43 mouse cellular contexts compared by ENCODE assay signal in the genomic region with DNA sequence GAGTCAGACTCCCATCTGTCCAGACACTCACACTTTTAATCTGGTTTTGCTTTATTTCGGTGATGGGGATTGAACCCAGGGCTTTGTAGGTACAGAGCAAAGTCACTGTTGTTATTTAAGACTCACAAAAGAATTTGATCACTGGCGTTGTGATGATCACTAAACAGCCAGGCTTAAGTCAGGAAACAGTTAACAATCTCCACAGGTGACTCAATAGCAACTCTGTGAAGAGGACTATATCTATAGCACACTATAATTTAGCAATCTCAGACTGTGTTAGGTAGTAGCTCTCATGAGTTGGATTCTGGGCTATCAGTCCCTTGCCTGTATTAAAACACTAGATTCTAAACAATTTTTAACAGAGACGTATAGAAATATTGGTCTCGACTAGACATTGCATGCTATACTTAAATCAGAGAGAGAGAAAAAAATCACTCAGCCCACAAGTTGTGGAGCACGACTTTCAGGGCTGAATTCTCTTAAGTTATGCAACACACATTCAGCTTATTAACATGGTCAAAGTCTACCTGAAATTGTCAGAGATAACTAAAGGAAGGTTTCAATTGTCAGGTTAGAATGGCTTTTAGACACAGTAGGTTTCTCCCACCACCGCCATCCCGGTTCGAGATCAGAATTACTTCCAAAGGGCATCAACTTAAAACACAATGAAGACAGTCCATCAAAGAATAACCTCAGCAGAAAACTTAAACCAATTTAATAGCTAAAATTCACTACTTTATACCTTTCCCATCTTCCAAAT. TPM values are rescaled to one million over a fixed set of nuclear protein-coding genes. Genes with fewer than 3 reads are reported as not detected.
DNase-seq lines count a peak whose midpoint lies in the region; ATAC-seq and TF ChIP-seq lines count a peak whose summit lies in the region.
"Had no signal": no experiment of that assay in that cellular context is flagged by ENCODE, and none has a peak within 500 bp of the region (broad histone marks: within the 10 kb centered on the region; RNA-seq: fewer than 3 reads in every experiment).

No protein-coding gene starts in this region.

- peaks cover 15% of the 10 kb centered on the region for H3K36me3 ChIP-seq in megakaryocyte, embryonic 14.5 days (replicated peaks; ENCODE audit: low read length)
- H3K36me3 ChIP-seq in embryonic facial prominence, embryonic 14.5 days (ENCODE audit: control insufficient read depth, insufficient read depth, low read length): no peaks in the 10 kb centered on the region
- H3K36me3 ChIP-seq in intestine, postnatal 0 days (ENCODE audit: control insufficient read depth, insufficient read depth): no peaks in the 10 kb centered on the region
- H3K36me3 ChIP-seq: forebrain, embryonic 12.5 days; G1E; heart, embryonic 10.5 days; heart, embryonic 15.5 days; hindbrain, embryonic 12.5 days; kidney, embryonic 15.5 days; liver, embryonic 15.5 days; lung, embryonic 15.5 days; midbrain, embryonic 13.5 days; neural tube, embryonic 15.5 days; stomach, embryonic 15.5 days had no signal

- no peaks in the 10 kb centered on the region for H3K27me3 ChIP-seq in megakaryocyte, embryonic 14.5 days (replicated peaks)
- H3K27me3 ChIP-seq in embryonic facial prominence, embryonic 14.5 days (replicated peaks; ENCODE audit: control insufficient read depth, insufficient read depth, low read length): peaks cover 45% of the 10 kb centered on the region
- no peaks in the 10 kb centered on the region for H3K27me3 ChIP-seq in intestine, postnatal 0 days (replicated peaks; ENCODE audit: control insufficient read depth, insufficient read depth, low read length)

- H3K27ac ChIP-seq in embryonic facial prominence, embryonic 14.5 days (replicated peaks; ENCODE audit: low read depth, low read length): no peak overlapping the region
- H3K27ac ChIP-seq in intestine, postnatal 0 days (ENCODE audit: low read depth, low read length): peak overlapping the region; percentile 62
- H3K27ac ChIP-seq: forebrain, embryonic 12.5 days; heart, embryonic 10.5 days; heart, embryonic 15.5 days; hindbrain, embryonic 12.5 days; hindbrain, postnatal 0 days; kidney, embryonic 15.5 days; liver, embryonic 15.5 days; lung, embryonic 15.5 days; midbrain, embryonic 13.5 days; neural tube, embryonic 15.5 days; stomach, embryonic 15.5 days had no signal

- H3K4me2 ChIP-seq in embryonic facial prominence, embryonic 14.5 days (ENCODE audit: low read depth, low read length): peak overlapping the region; percentile 3; the same call in 1 of the 2 replicates
- H3K4me2 ChIP-seq in intestine, postnatal 0 days (replicated peaks; ENCODE audit: low read depth): peak overlapping the region; percentile 64
- H3K4me2 ChIP-seq: forebrain, embryonic 12.5 days; heart, embryonic 15.5 days; hindbrain, embryonic 12.5 days; kidney, embryonic 15.5 days; liver, embryonic 15.5 days; lung, embryonic 15.5 days; midbrain, embryonic 13.5 days; neural tube, embryonic 15.5 days had no signal

- DNase-seq in embryonic facial prominence, embryonic 14.5 days (ENCODE audit: low spot score): no peak
- DNase-seq in lung, postnatal 14 days: no peak
- no peak for DNase-seq in adrenal gland, adult 18-20 months (ENCODE audit: low spot score in 2 of 2)
- no peak for DNase-seq in heart, adult 18-20 months
- DNase-seq: adrenal gland, adult 2 months; adrenal gland, postnatal 36 days; B cell, adult 2 months; cerebellum, adult 18-20 months; cerebellum, postnatal 14 days; forebrain, postnatal 0 days; kidney, adult 18-20 months; kidney, postnatal 36 days; layer of hippocampus, postnatal 36 days; left cerebral cortex, postnatal 4 days; lung, postnatal 36 days; right cerebral cortex, postnatal 14 days; thymus, adult 18-20 months; thymus, postnatal 25 days had no signal

- no peak for ATAC-seq in megakaryocyte, adult 5-6 weeks (ENCODE audit: poor library complexity, severe bottlenecking)
- no peak for ATAC-seq in embryonic facial prominence, embryonic 14.5 days (ENCODE audit: low read depth)
- peak; percentile 62 for ATAC-seq in intestine, postnatal 0 days
- ATAC-seq: forebrain, postnatal 0 days; hindbrain, postnatal 0 days; midbrain, embryonic 13.5 days had no signal

- H3K9ac ChIP-seq in embryonic facial prominence, embryonic 14.5 days (ENCODE audit: low read depth, low read length): no peak overlapping the region
- H3K9ac ChIP-seq in intestine, postnatal 0 days (ENCODE audit: low read depth, low read length): no peak overlapping the region; the same call in 1 of the 2 replicates
- H3K9ac ChIP-seq: forebrain, embryonic 12.5 days; forebrain, postnatal 0 days; heart, embryonic 15.5 days; hindbrain, embryonic 12.5 days; kidney, embryonic 15.5 days; liver, embryonic 15.5 days; lung, embryonic 15.5 days; midbrain, embryonic 13.5 days; neural tube, embryonic 15.5 days; stomach, embryonic 15.5 days had no signal

- H3K4me3 ChIP-seq in megakaryocyte, embryonic 14.5 days (replicated peaks): peak overlapping the region; percentile 28
- H3K4me3 ChIP-seq in embryonic facial prominence, embryonic 14.5 days (ENCODE audit: low read depth, low read length): no peak overlapping the region; the same call in 1 of the 2 replicates
- peak overlapping the region; percentile 36 for H3K4me3 ChIP-seq in intestine, postnatal 0 days (ENCODE audit: low read depth, low read length)
- H3K4me3 ChIP-seq: erythroblast, embryonic 14.5 days; forebrain, embryonic 12.5 days; heart, embryonic 10.5 days; heart, embryonic 15.5 days; hindbrain, embryonic 12.5 days; kidney, embryonic 15.5 days; liver, embryonic 15.5 days; lung, embryonic 15.5 days; midbrain, embryonic 13.5 days; neural tube, embryonic 15.5 days; stomach, embryonic 15.5 days had no signal

- peaks cover 32% of the 10 kb centered on the region for H3K4me1 ChIP-seq in megakaryocyte, embryonic 14.5 days
- no peaks in the 10 kb centered on the region; the same call in 1 of the 2 replicates for H3K4me1 ChIP-seq in embryonic facial prominence, embryonic 14.5 days (ENCODE audit: control insufficient read depth, insufficient read depth, low read length)
- peaks cover 3% of the 10 kb centered on the region; the same call in 1 of the 2 replicates for H3K4me1 ChIP-seq in intestine, postnatal 0 days (replicated peaks; ENCODE audit: control insufficient read depth, insufficient read depth, low read length)

- WGBS in embryonic facial prominence, embryonic 14.5 days: 72% methylated on average over 8 of the region's 8 CpGs
- WGBS in intestine, postnatal 0 days: 37% methylated on average over 8 of the region's 8 CpGs

- no peak for TF ChIP-seq CTCF in intestine, postnatal 0 days (IDR thresholded peaks at IDR 0.05; ENCODE audit: low read depth)

- H3K9me3 ChIP-seq in megakaryocyte, embryonic 14.5 days: no peaks in the 10 kb centered on the region
- H3K9me3 ChIP-seq in embryonic facial prominence, embryonic 14.5 days (ENCODE audit: control insufficient read depth, low read length): no peaks in the 10 kb centered on the region
- no peaks in the 10 kb centered on the region for H3K9me3 ChIP-seq in intestine, postnatal 0 days (ENCODE audit: control insufficient read depth)
- H3K9me3 ChIP-seq: forebrain, embryonic 12.5 days; heart, embryonic 10.5 days; heart, embryonic 15.5 days; hindbrain, embryonic 12.5 days; kidney, embryonic 15.5 days; liver, embryonic 15.5 days; lung, embryonic 15.5 days; midbrain, embryonic 13.5 days; neural tube, embryonic 15.5 days; stomach, embryonic 15.5 days had no signal

RNA-seq across cellular contexts. Expression of gene Ifne, which starts 54.4 kb away (rescaled TPM):
- polyA plus RNA-seq in megakaryocyte, embryonic 14.5 days (2012; ENCODE audit: insufficient read depth, low replicate concordance): not detected in 2 replicates
- total RNA-seq in megakaryocyte, adult 5-6 weeks (2015): not detected in 2 replicates
- not detected in 2 replicates for total RNA-seq in megakaryocyte, adult 5-6 weeks (2017)
- polyA plus RNA-seq in embryonic facial prominence, embryonic 14.5 days (2014; fragmentation: Nextera tagmentation; extraction: Ambion mirVana): not detected in 2 replicates
- polyA plus RNA-seq in intestine, postnatal 0 days (2015; fragmentation: Nextera tagmentation; extraction: Ambion mirVana): not detected in 2 replicates
- total RNA-seq in adrenal gland, adult 18-20 months (2021): not detected
- not detected for total RNA-seq in heart, adult 18-20 months (2021)
- total RNA-seq: adrenal gland, adult 2 months; adrenal gland, postnatal 36 days; forebrain, postnatal 0 days; G1E; gastrocnemius, adult 8-10 months; granulocyte monocyte progenitor cell, adult 5-6 weeks; heart, postnatal 25 days; hindbrain, postnatal 0 days; layer of hippocampus, postnatal 36 days; left cerebral cortex, postnatal 4 days; megakaryocyte-erythroid progenitor cell, adult 5-6 weeks; monocyte, adult 5-6 weeks had no signal
- polyA plus RNA-seq: adrenal gland, adult 2 months; brain, embryonic 14.5 days; cortical plate, adult 2 months; embryonic facial prominence, embryonic 11.5 days; erythroblast, embryonic 14.5 days; forebrain, embryonic 12.5 days; forebrain, postnatal 0 days; G1E; heart, embryonic 10.5 days; heart, embryonic 15.5 days; hindbrain, embryonic 12.5 days; hindbrain, postnatal 0 days; kidney, embryonic 15.5 days; limb, embryonic 14.5 days; liver, embryonic 15.5 days; lung, embryonic 15.5 days; midbrain, embryonic 13.5 days; neural tube, embryonic 15.5 days; stomach, embryonic 15.5 days had no signal
